Mouse (Mus musculus) limb, embryonic 14.5 days (tissue): Measurements from ENCODE around the gene 4933428G20Rik. TPM values are rescaled to one million over a fixed set of nuclear protein-coding genes. Genes with fewer than 3 reads are reported as not detected.

Source experiments
- ATAC-seq: fragments of 200-750 bp; cut with Nextera tagmentation; 2 replicates; pipeline ENCODE4 v1.8.0; 2017; ENCODE audit warnings: low read depth, moderate number of reproducible peaks, moderate TSS enrichment; ENCODE audit not compliant: low FRiP score
- DNase-seq: peaks from one replicate; pipeline ENCODE4 v3.0.0-alpha.2; 2015; ENCODE audit warnings: low spot score
- H3K27ac ChIP-seq: fragments of 300-500 bp; sonication (generic); replicated peaks from 2 replicates; pipeline ENCODE4 v1.5.1; 2014; ENCODE audit warnings: low read depth, mild to moderate bottlenecking, low read length, moderate library complexity, mixed read lengths
- H3K27me3 ChIP-seq: fragments of 300-500 bp; sonication (generic); 2 replicates; pipeline ENCODE4 v1.6.1; 2014; ENCODE audit warnings: low read length, mixed read lengths; ENCODE audit not compliant: control insufficient read depth, insufficient read depth
- H3K36me3 ChIP-seq: fragments of 300-500 bp; sonication (generic); 2 replicates; pipeline ENCODE4 v1.6.1; 2014; ENCODE audit warnings: mild to moderate bottlenecking, low read length, moderate library complexity, mixed read lengths; ENCODE audit not compliant: control insufficient read depth, insufficient read depth
- H3K4me1 ChIP-seq: fragments of 300-500 bp; sonication (generic); 2 replicates; pipeline ENCODE4 v1.6.1; 2014; ENCODE audit warnings: antibody characterized with exemption, low read length, mixed read lengths; ENCODE audit not compliant: control insufficient read depth, insufficient read depth
- H3K4me2 ChIP-seq: fragments of 300-500 bp; sonication (generic); replicated peaks from 2 replicates; pipeline ENCODE4 v1.6.1; 2014; ENCODE audit warnings: low read depth, mild to moderate bottlenecking, low read length, moderate library complexity; ENCODE audit not compliant: severe bottlenecking
- H3K4me3 ChIP-seq: fragments of 300-500 bp; sonication (generic); replicated peaks from 2 replicates; pipeline ENCODE4 v1.5.1; 2014; ENCODE audit warnings: low read length
- H3K9ac ChIP-seq: fragments of 300-500 bp; sonication (generic); 2 replicates; pipeline ENCODE4 v1.6.1; 2014; ENCODE audit warnings: mild to moderate bottlenecking, low read depth, low read length, moderate library complexity; ENCODE audit not compliant: severe bottlenecking
- H3K9me3 ChIP-seq: fragments of 300-500 bp; sonication (generic); 2 replicates; pipeline ENCODE4 v1.6.1; 2016; ENCODE audit warnings: low read length; ENCODE audit not compliant: control insufficient read depth
- POLR2A ChIP-seq: fragments of 200-500 bp; IDR thresholded peaks from 2 replicates; pipeline ENCODE4 v1.8.0; 2012; ENCODE audit warnings: inconsistent platforms, mild to moderate bottlenecking, moderate library complexity, borderline replicate concordance; ENCODE audit not compliant: insufficient read depth, insufficient read length; ENCODE audit errors: extremely low read depth
- WGBS: fragments of 180-500 bp; shearing (Covaris S2); extraction: QIAGEN DNeasy Blood & Tissue Kit; methylation state at CpG from one replicate; pipeline ENCODE4 v1.1.7; 2014; 5-methylcytosine and 5-hydroxymethylcytosine counted together
- polyA plus RNA-seq, 2 experiments: library from polyadenylated mRNA; depleted of rRNA in 1 of 2; stranded (reverse) in 1 of 2; unstranded in 1 of 2; fragments of >200 nt; fragmentation: Nextera tagmentation in 1 of 2; extraction: Ambion mirVana in 1 of 2; gene quantifications; 2 replicates each; pipeline versions ENCODE4 v1.2.1 to v1.2.3; 2012 to 2014

Gene 4933428G20Rik
- polyA plus RNA-seq, 2 experiments: 0.36 TPM; not detected in 1

- no peak overlapping the region for H3K27ac ChIP-seq
- DNase-seq: no peak
- TF ChIP-seq POLR2A: no peak
- peaks cover 95% of the 10 kb centered on the region for H3K36me3 ChIP-seq
- H3K9me3 ChIP-seq: no peaks in the 10 kb centered on the region
- WGBS: 81% methylated on average over 6 of the region's 6 CpGs
- H3K4me2 ChIP-seq: no peak overlapping the region
- ATAC-seq: no peak
- no peaks in the 10 kb centered on the region for H3K4me1 ChIP-seq
- no peak overlapping the region for H3K9ac ChIP-seq
- no peaks in the 10 kb centered on the region for H3K27me3 ChIP-seq
- no peak overlapping the region for H3K4me3 ChIP-seq
Measured at GRCm38 (mm10) chr11:97478345-97478744, 21.8 kb downstream of the 4933428G20Rik start.

GRCm38 (mm10) chr11:97477431-97477830 is 22.7 kb downstream of the 4933428G20Rik start:
- Histone ChIP-seq H3K9me3 (no peaks in the 10 kb centered on the region), H3K9ac (no peak overlapping the region), H3K4me1 (no peaks in the 10 kb centered on the region), H3K4me3 (no peak overlapping the region), H3K36me3 (peaks cover 97% of the 10 kb centered on the region), H3K27me3 (no peaks in the 10 kb centered on the region), H3K27ac (no peak overlapping the region), H3K4me2 (no peak overlapping the region)
- ATAC-seq: no peak
- DNase-seq: no peak
- TF ChIP-seq POLR2A: no peak
- 93% methylated on average over 7 of the region's 7 CpGs for WGBS

GRCm38 (mm10) chr11:97476334-97477095 is 23.6 kb downstream of the 4933428G20Rik start:
- no peaks in the 10 kb centered on the region for H3K9me3 ChIP-seq
- WGBS: 61% methylated on average over 8 of the region's 8 CpGs
- no peak overlapping the region for H3K4me2 ChIP-seq
- H3K4me3 ChIP-seq: no peak overlapping the region
- H3K9ac ChIP-seq: no peak overlapping the region
- no peaks in the 10 kb centered on the region for H3K27me3 ChIP-seq
- H3K36me3 ChIP-seq: peaks cover 97% of the 10 kb centered on the region
- no peak overlapping the region for H3K27ac ChIP-seq
- H3K4me1 ChIP-seq: no peaks in the 10 kb centered on the region
- DNase-seq (peak; percentile 87), ATAC-seq (no peak)
- TF ChIP-seq POLR2A: no peak

- DNase-seq (no peak), ATAC-seq (no peak)
- WGBS: 70% methylated on average over 6 of the region's 6 CpGs
- no peak overlapping the region for H3K4me3 ChIP-seq
- H3K9ac ChIP-seq: no peak overlapping the region
- no peaks in the 10 kb centered on the region for H3K4me1 ChIP-seq
- no peaks in the 10 kb centered on the region for H3K27me3 ChIP-seq
- no peaks in the 10 kb centered on the region for H3K9me3 ChIP-seq
- H3K4me2 ChIP-seq: no peak overlapping the region
- H3K36me3 ChIP-seq: peaks cover 84% of the 10 kb centered on the region
- H3K27ac ChIP-seq: no peak overlapping the region
- no peak for TF ChIP-seq POLR2A
Measured at GRCm38 (mm10) chr11:97471276-97471675, 28.9 kb downstream of the 4933428G20Rik start.

GRCm38 (mm10) chr11:97469828-97470227 is 30.3 kb downstream of the 4933428G20Rik start:
- no peak for DNase-seq
- H3K27me3 ChIP-seq: no peaks in the 10 kb centered on the region
- H3K9ac ChIP-seq: no peak overlapping the region
- no peak overlapping the region for H3K27ac ChIP-seq
- no peaks in the 10 kb centered on the region for H3K4me1 ChIP-seq
- H3K4me2 ChIP-seq: no peak overlapping the region
- no peak for TF ChIP-seq POLR2A
- 93% methylated on average over 7 of the region's 7 CpGs for WGBS
- no peak for ATAC-seq
- H3K36me3 ChIP-seq: peaks cover 84% of the 10 kb centered on the region
- no peaks in the 10 kb centered on the region for H3K9me3 ChIP-seq
- no peak overlapping the region for H3K4me3 ChIP-seq
